Mouse (Mus musculus) liver, postnatal 0 days (tissue): ENCODE measurements at regions not wholly inside any gene's neighbourhood (a gene's known extent, or its start where the extent isn't known, plus 50 kb on each side); places are given as distances from the start of the nearest gene placed in this dataset.
A peak's percentile ranks its signal among the peaks of the same experiment; 100 is the strongest.

ENCODE experiments used
- ATAC-seq: fragments of 200-750 bp; cut with Nextera tagmentation; 2 replicates; pipeline ENCODE4 v1.8.0; 2017; ENCODE audit warnings: mild to moderate bottlenecking, moderate library complexity
- DNase-seq: peaks from one replicate; pipeline ENCODE4 v3.0.0-alpha.2; 2016
- H3K27ac ChIP-seq: fragments of 300-500 bp; sonication (generic); 2 replicates; pipeline ENCODE4 v1.5.1; 2014; ENCODE audit warnings: antibody characterized with exemption, moderate library complexity, mild to moderate bottlenecking, low read depth
- H3K27me3 ChIP-seq: fragments of 300-500 bp; sonication (generic); 2 replicates; pipeline ENCODE4 v1.6.1; 2014; ENCODE audit warnings: low read length, control low read depth, mixed read lengths; ENCODE audit not compliant: insufficient read depth
- H3K36me3 ChIP-seq: fragments of 300-500 bp; sonication (generic); replicated peaks from 2 replicates; pipeline ENCODE4 v1.6.1; 2014; ENCODE audit warnings: mild to moderate bottlenecking, control low read depth, low read length, moderate library complexity, mixed read lengths; ENCODE audit not compliant: insufficient read depth
- H3K4me1 ChIP-seq: fragments of 300-500 bp; sonication (generic); 2 replicates; pipeline ENCODE4 v1.6.1; 2014; ENCODE audit warnings: antibody characterized with exemption, mild to moderate bottlenecking, control low read depth; ENCODE audit not compliant: insufficient read depth
- H3K4me2 ChIP-seq: fragments of 300-500 bp; sonication (generic); 2 replicates; pipeline ENCODE4 v1.6.1; 2014; ENCODE audit warnings: low read depth, mild to moderate bottlenecking, low read length, moderate library complexity, mixed read lengths
- H3K4me3 ChIP-seq: fragments of 300-500 bp; sonication (generic); 2 replicates; pipeline ENCODE4 v1.5.1; 2014; ENCODE audit warnings: low read depth, low read length
- H3K9ac ChIP-seq: fragments of 300-500 bp; sonication (generic); replicated peaks from 2 replicates; pipeline ENCODE4 v1.6.1; 2014; ENCODE audit warnings: mild to moderate bottlenecking, moderate library complexity
- H3K9me3 ChIP-seq: fragments of 300-500 bp; sonication (generic); 2 replicates; pipeline ENCODE4 v1.6.1; 2016; ENCODE audit warnings: mild to moderate bottlenecking, control low read depth, low read length, mixed read lengths
- CTCF ChIP-seq: sonication (generic); IDR thresholded peaks from 2 replicates; pipeline ENCODE4 v1.5.1; 2016; ENCODE audit warnings: antibody characterized with exemption, low read depth
- EP300 ChIP-seq: IDR thresholded peaks from 2 replicates; pipeline ENCODE4 v1.6.1; 2016; ENCODE audit warnings: antibody characterized with exemption, low read depth, mild to moderate bottlenecking
- WGBS: fragments of 180-500 bp; shearing (Covaris S2); extraction: QIAGEN DNeasy Blood & Tissue Kit; methylation state at CpG from one replicate; pipeline ENCODE4 v1.1.7; 2014; ENCODE audit not compliant: insufficient replicate concordance; 5-methylcytosine and 5-hydroxymethylcytosine counted together

GRCm38 (mm10) chr1:47310572-47311075 is 418.0 kb upstream of the Slc39a10 start:
- Histone ChIP-seq H3K36me3 (no peaks in the 10 kb centered on the region), H3K4me2 (no peak overlapping the region), H3K27ac (no peak overlapping the region), H3K4me3 (no peak overlapping the region), H3K27me3 (no peaks in the 10 kb centered on the region), H3K4me1 (no peaks in the 10 kb centered on the region), H3K9me3 (no peaks in the 10 kb centered on the region), H3K9ac (no peak overlapping the region)
- WGBS, result 76% methylated on average over 2 of the region's 2 CpGs
- no peak for DNase-seq
- TF ChIP-seq EP300 (no peak), CTCF (no peak)
- ATAC-seq, result no peak

GRCm38 (mm10) chr1:47306961-47307360 is 414.3 kb upstream of the Slc39a10 start:
- DNase-seq (no peak), ATAC-seq (no peak)
- TF ChIP-seq CTCF (no peak), EP300 (no peak)
- Histone ChIP-seq H3K4me3 (no peak overlapping the region), H3K9ac (no peak overlapping the region), H3K27me3 (no peaks in the 10 kb centered on the region), H3K27ac (no peak overlapping the region), H3K9me3 (no peaks in the 10 kb centered on the region), H3K4me2 (no peak overlapping the region), H3K4me1 (no peaks in the 10 kb centered on the region), H3K36me3 (no peaks in the 10 kb centered on the region)

DNA sequence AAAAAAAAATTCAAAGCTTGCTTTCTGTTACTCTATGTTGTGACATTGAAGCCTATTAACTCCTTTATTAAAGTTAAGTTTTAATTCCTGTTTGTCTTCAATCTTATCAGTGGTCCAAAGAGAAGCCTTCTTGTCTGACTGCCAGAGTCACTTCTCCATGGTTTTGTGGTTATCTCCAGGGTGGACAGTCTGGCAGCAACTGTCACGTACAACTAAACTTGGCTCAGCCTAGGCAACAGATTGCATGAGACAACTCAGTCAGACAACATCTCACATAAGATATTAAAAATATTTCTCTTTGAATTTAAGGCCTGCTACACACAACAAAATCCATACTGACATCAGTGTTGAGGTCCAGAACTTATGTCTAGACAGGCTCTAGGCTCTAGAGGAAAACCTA is 406.7 kb upstream of the Slc39a10 start:
- 70% methylated on average over 1 of the region's 1 CpGs for WGBS
- no peak for ATAC-seq
- H3K36me3 ChIP-seq, result no peaks in the 10 kb centered on the region

DNA sequence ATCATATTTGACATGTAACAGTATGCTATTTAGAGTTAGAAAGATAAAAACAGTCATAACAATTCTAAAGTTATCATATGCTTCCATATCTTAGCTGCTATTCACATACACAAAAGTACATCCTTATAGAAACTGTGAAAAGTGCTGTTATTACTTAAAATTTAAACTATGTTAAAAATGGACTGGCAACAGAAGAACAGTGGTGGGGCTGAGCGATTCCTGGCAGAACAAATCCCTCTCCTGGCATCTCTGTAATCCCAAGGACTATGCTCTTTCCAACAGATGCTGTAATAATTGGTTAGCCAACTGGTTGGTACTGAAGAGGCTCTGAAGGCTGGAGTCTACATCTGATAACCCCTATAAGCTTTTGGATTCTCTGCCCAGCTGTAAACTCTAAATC is 393.0 kb upstream of the Slc39a10 start:
- H3K4me2 ChIP-seq, result no peak overlapping the region
- no peaks in the 10 kb centered on the region for H3K27me3 ChIP-seq
- TF ChIP-seq CTCF (no peak), EP300 (no peak)
- no peaks in the 10 kb centered on the region for H3K4me1 ChIP-seq
- H3K36me3 ChIP-seq, result no peaks in the 10 kb centered on the region
- no peak for DNase-seq
- no peak overlapping the region for H3K27ac ChIP-seq
- H3K9ac ChIP-seq, result no peak overlapping the region
- no peak overlapping the region for H3K4me3 ChIP-seq
- WGBS, result 73% methylated on average over 1 of the region's 1 CpGs
- no peak for ATAC-seq
- no peaks in the 10 kb centered on the region for H3K9me3 ChIP-seq

More for the DNA sequence above, 406.7 kb upstream of the Slc39a10 start:
- no peaks in the 10 kb centered on the region for H3K27me3 ChIP-seq
- H3K27ac ChIP-seq, result no peak overlapping the region
- DNase-seq, result no peak
- H3K4me1 ChIP-seq, result no peaks in the 10 kb centered on the region
- TF ChIP-seq CTCF (no peak), EP300 (no peak)
- H3K9me3 ChIP-seq, result no peaks in the 10 kb centered on the region
- H3K4me3 ChIP-seq, result no peak overlapping the region
- H3K4me2 ChIP-seq, result no peak overlapping the region
- H3K9ac ChIP-seq, result no peak overlapping the region

DNA sequence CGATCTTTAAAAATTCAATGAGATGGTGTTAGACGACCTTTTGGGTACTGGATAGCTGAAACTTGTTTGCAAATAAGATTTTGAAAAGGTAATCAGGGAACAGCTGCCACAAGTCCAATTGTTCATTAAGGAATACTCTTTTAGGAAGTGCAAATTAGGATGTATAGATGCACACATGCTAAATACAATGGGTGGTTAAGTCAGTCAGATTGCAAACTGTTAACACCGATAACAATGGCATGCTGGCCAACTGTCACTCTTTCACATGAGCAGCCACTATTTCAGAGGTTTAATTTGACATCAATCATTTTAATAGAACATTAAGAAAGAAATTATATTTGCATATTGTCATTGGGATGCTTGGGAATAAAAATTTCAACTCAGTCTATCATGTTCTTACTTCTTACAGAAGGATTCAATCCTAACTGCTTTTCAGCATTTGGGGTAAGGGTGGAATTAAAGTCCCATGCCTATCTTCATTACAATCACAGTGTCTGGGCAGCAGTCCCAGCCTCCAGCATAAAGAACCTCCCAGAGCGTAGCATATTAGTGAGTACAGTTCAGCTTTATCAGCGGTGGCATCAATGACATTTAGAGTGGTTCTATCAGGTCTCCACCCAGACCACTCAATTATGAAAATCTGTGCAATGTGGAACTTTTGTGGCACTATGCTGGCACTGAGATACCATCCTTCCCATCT is 385.8 kb upstream of the Slc39a10 start:
- TF ChIP-seq EP300 (no peak), CTCF (no peak)

DNA sequence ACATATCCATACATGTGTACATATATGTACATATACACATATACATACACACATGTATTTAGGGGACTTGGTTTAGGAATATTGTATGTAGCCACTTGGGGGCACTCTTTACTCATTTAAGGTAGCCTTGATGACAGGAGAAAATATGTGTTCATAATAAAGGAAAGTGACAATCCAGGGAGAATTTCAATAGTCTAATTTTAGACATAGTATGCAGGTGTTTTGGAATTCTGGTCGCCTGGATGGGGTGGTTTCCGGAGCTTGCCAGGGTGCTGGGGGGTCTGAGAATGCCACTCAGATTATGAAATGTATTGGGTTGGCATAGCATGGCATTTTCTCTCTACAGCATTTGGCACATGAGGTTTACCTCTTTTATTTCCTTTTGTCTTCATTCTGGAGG is 385.2 kb upstream of the Slc39a10 start:
- Histone ChIP-seq H3K27ac (no peak overlapping the region), H3K27me3 (no peaks in the 10 kb centered on the region), H3K4me3 (no peak overlapping the region), H3K4me1 (no peaks in the 10 kb centered on the region), H3K4me2 (no peak overlapping the region), H3K9me3 (no peaks in the 10 kb centered on the region), H3K9ac (no peak overlapping the region), H3K36me3 (no peaks in the 10 kb centered on the region)
- TF ChIP-seq CTCF (peak; percentile 32), EP300 (no peak)
- 26% methylated on average over 2 of the region's 2 CpGs for WGBS
- ATAC-seq (no peak), DNase-seq (no peak)

More for the DNA sequence above, 385.8 kb upstream of the Slc39a10 start:
- WGBS, result 70% methylated on average over 5 of the region's 5 CpGs
- no peak for ATAC-seq
- H3K36me3 ChIP-seq, result no peaks in the 10 kb centered on the region
- H3K4me1 ChIP-seq, result no peaks in the 10 kb centered on the region
- H3K27ac ChIP-seq, result no peak overlapping the region
- no peak for DNase-seq
- no peak overlapping the region for H3K4me2 ChIP-seq
- no peaks in the 10 kb centered on the region for H3K27me3 ChIP-seq
- H3K9ac ChIP-seq, result no peak overlapping the region
- no peak overlapping the region for H3K4me3 ChIP-seq
- no peaks in the 10 kb centered on the region for H3K9me3 ChIP-seq
